Mouse (Mus musculus): ENCODE data around the gene Slc22a3. TPM values are rescaled to one million over a fixed set of nuclear protein-coding genes. Genes with fewer than 3 reads are reported as not detected.

Gene Slc22a3
- polyA plus RNA-seq, 2 experiments from 2014 or later, result not detected

GRCm38 (mm10) chr17:12403420-12403819 is 104.1 kb downstream of the Slc22a3 start:
- ATAC-seq, result no peak

- ATAC-seq, result no peak
Measured at GRCm38 (mm10) chr17:12396163-12396677, 111.3 kb downstream of the Slc22a3 start.

GRCm38 (mm10) chr17:12388239-12388638 is 119.3 kb downstream of the Slc22a3 start:
- ATAC-seq, result no peak

- no peak for ATAC-seq
Measured at GRCm38 (mm10) chr17:12387781-12388180, 119.7 kb downstream of the Slc22a3 start.

- no peak for ATAC-seq
Measured at GRCm38 (mm10) chr17:12385049-12385794, 122.3 kb downstream of the Slc22a3 start.

GRCm38 (mm10) chr17:12382531-12382930 is 125.0 kb downstream of the Slc22a3 start:
- no peak for ATAC-seq

- no peak for ATAC-seq
Measured at GRCm38 (mm10) chr17:12381579-12381978, 125.9 kb downstream of the Slc22a3 start.

GRCm38 (mm10) chr17:12380287-12380686 is 127.2 kb downstream of the Slc22a3 start:
- no peak for ATAC-seq

- no peak for ATAC-seq
Measured at GRCm38 (mm10) chr17:12377981-12378705, 129.4 kb downstream of the Slc22a3 start, which contains the start of gene Plg. TSS of gene Plg (plus strand) at chr17:12378608.

GRCm38 (mm10) chr17:12373601-12374144 is 133.8 kb downstream of the Slc22a3 start:
- no peak for ATAC-seq

GRCm38 (mm10) chr17:12372021-12372420 is 135.5 kb downstream of the Slc22a3 start:
- peak; percentile 77 for ATAC-seq

GRCm38 (mm10) chr17:12371310-12371925 is 136.1 kb downstream of the Slc22a3 start:
- peak; percentile 53 for ATAC-seq

- no peak for ATAC-seq
Measured at GRCm38 (mm10) chr17:12370289-12370688, 137.2 kb downstream of the Slc22a3 start.

- ATAC-seq, result no peak
Measured at GRCm38 (mm10) chr17:12369393-12369792, 138.1 kb downstream of the Slc22a3 start.

Other genes starting within 250 kb of the Slc22a3 start
- 10 to 100 TPM; 12.9 to 13.4 TPM for gene Map3k4, start 188.9 kb downstream of the Slc22a3 start, polyA plus RNA-seq (2017; shearing (Covaris generic))
- not detected for gene Plg, start 129.1 kb downstream of the Slc22a3 start, polyA plus RNA-seq (2017; shearing (Covaris generic))
- 1 to 10 TPM; 6.0 to 7.5 TPM for gene Slc22a2, start 76.4 kb upstream of the Slc22a3 start, polyA plus RNA-seq (2017; shearing (Covaris generic))
- gene Slc22a1, start 168.1 kb upstream of the Slc22a3 start, polyA plus RNA-seq (2017; shearing (Covaris generic)), result not detected

Measured in CD4-positive, CD25-positive, alpha-beta regulatory T cell, adult 4 months (primary cell).